In the genomic region with DNA sequence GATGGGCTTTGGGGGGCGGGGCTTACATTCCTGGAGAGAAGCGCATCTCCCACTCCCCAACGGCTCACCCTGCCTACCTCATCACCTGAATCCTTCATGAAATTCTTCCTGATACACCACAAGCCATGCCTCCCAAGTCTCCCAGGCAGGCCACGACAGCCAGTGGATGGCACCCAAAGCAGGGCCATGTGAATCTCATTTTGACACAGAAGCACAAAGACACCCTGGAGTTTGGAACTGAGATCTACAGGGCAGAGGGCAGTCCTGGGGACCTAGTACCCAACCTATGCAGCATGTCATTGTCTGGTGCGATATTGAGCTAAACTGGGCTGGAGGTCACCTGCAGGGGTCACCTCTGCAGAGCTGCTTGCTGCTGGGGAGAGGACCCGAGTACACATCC, we compare ENCODE assay signal across 27 mouse cellular contexts.
DNase-seq lines count a peak whose midpoint lies in the region; ATAC-seq and TF ChIP-seq lines count a peak whose summit lies in the region.
"Had no signal": no experiment of that assay in that cellular context is flagged by ENCODE, and none has a peak within 500 bp of the region (broad histone marks: within the 10 kb centered on the region; RNA-seq: fewer than 3 reads in every experiment).

No protein-coding gene starts in this region.

- no peaks in the 10 kb centered on the region for H3K9me3 ChIP-seq in heart, embryonic 10.5 days
- H3K9me3 ChIP-seq in heart, embryonic 15.5 days (replicated peaks), result no peaks in the 10 kb centered on the region
- H3K9me3 ChIP-seq in liver, embryonic 11.5 days (ENCODE audit: control insufficient read depth, low read length), result no peaks in the 10 kb centered on the region
- H3K9me3 ChIP-seq: limb, embryonic 13.5 days; stomach, embryonic 15.5 days had no signal

- H3K36me3 ChIP-seq in heart, embryonic 10.5 days, result no peaks in the 10 kb centered on the region
- no peaks in the 10 kb centered on the region for H3K36me3 ChIP-seq in heart, embryonic 15.5 days
- H3K36me3 ChIP-seq in liver, adult 2 months (ENCODE audit: control insufficient read depth, insufficient read depth, low read length), result no peaks in the 10 kb centered on the region
- H3K36me3 ChIP-seq in liver, embryonic 11.5 days (ENCODE audit: control insufficient read depth, insufficient read depth, low read length), result no peaks in the 10 kb centered on the region
- H3K36me3 ChIP-seq: limb, embryonic 13.5 days; stomach, embryonic 15.5 days had no signal

- no peaks in the 10 kb centered on the region for H3K27me3 ChIP-seq in heart, embryonic 10.5 days (ENCODE audit: insufficient read depth, poor library complexity, severe bottlenecking)
- H3K27me3 ChIP-seq in heart, embryonic 15.5 days, result no peaks in the 10 kb centered on the region
- H3K27me3 ChIP-seq in liver, adult 2 months (ENCODE audit: control insufficient read depth, insufficient read depth, low read length), result no peaks in the 10 kb centered on the region
- no peaks in the 10 kb centered on the region for H3K27me3 ChIP-seq in liver, embryonic 11.5 days (replicated peaks; ENCODE audit: control insufficient read depth, insufficient read depth, low read length)
- H3K27me3 ChIP-seq: limb, embryonic 13.5 days; Patski; stomach, embryonic 15.5 days had no signal

- peaks cover 59% of the 10 kb centered on the region for H3K79me2 ChIP-seq in liver, adult 2 months (ENCODE audit: control insufficient read depth, insufficient read depth, low read length)

- no peak overlapping the region for H3K9ac ChIP-seq in heart, embryonic 15.5 days
- H3K9ac ChIP-seq in liver, adult 2 months (ENCODE audit: low read depth, low read length), result peak overlapping the region; percentile 19
- H3K9ac ChIP-seq in liver, embryonic 11.5 days (ENCODE audit: low read depth, low read length), result no peak overlapping the region
- H3K9ac ChIP-seq: limb, embryonic 13.5 days; liver, embryonic 14.5 days; lung, embryonic 14.5 days; stomach, embryonic 15.5 days had no signal

- no peak overlapping the region for H3K4me2 ChIP-seq in heart, embryonic 15.5 days
- H3K4me2 ChIP-seq in liver, embryonic 11.5 days, result no peak overlapping the region
- H3K4me2 ChIP-seq: limb, embryonic 13.5 days; lung, embryonic 14.5 days; midbrain, embryonic 11.5 days; stomach, embryonic 15.5 days had no signal

- H3K4me1 ChIP-seq in heart, embryonic 10.5 days, result peaks cover 87% of the 10 kb centered on the region
- H3K4me1 ChIP-seq in heart, embryonic 15.5 days (replicated peaks), result peaks cover 86% of the 10 kb centered on the region
- peaks cover 60% of the 10 kb centered on the region for H3K4me1 ChIP-seq in liver, adult 2 months (ENCODE audit: control insufficient read depth, insufficient read depth, low read length)
- H3K4me1 ChIP-seq in liver, embryonic 11.5 days (replicated peaks; ENCODE audit: control insufficient read depth, insufficient read depth, low read length), result peaks cover 10% of the 10 kb centered on the region
- H3K4me1 ChIP-seq in brown adipose tissue, adult 24 weeks (ENCODE audit: control insufficient read depth, insufficient read depth, insufficient read length, low read length), result peaks cover 84% of the 10 kb centered on the region

- no peak for ATAC-seq in heart, embryonic 15.5 days (replicated peaks; ENCODE audit: insufficient number of reproducible peaks, insufficient read depth, low FRiP score, low read depth)
- ATAC-seq in liver, embryonic 11.5 days (replicated peaks; ENCODE audit: low FRiP score), result no peak
- ATAC-seq: forebrain, embryonic 16.5 days; hindbrain, embryonic 16.5 days; midbrain, embryonic 16.5 days; Patski had no signal

- TF ChIP-seq POLR2A in liver, adult 2 months (IDR thresholded peaks at IDR 0.05; ENCODE audit: extremely low read depth, insufficient read depth, low read length), result no peak

- intact Hi-C loops in heart, postnatal 25 days (cut with DNase I), result no loop called here

- 44% methylated on average over 6 of the region's 6 CpGs for WGBS in heart, embryonic 10.5 days
- 52% methylated on average over 6 of the region's 6 CpGs for WGBS in heart, embryonic 15.5 days
- WGBS in liver, adult 2 months, result 45% methylated on average over 6 of the region's 6 CpGs
- 60% methylated on average over 6 of the region's 6 CpGs for WGBS in liver, embryonic 11.5 days

- no peak overlapping the region for H3K4me3 ChIP-seq in heart, embryonic 10.5 days
- H3K4me3 ChIP-seq in heart, embryonic 15.5 days, result no peak overlapping the region
- H3K4me3 ChIP-seq in liver, adult 2 months (ENCODE audit: insufficient read depth, low read depth, low read length), result no peak overlapping the region
- H3K4me3 ChIP-seq in liver, embryonic 11.5 days (ENCODE audit: low read depth, low read length), result no peak overlapping the region
- H3K4me3 ChIP-seq in brown adipose tissue, adult 24 weeks (ENCODE audit: insufficient read depth, low read depth, low read length), result no peak overlapping the region
- H3K4me3 ChIP-seq: erythroblast, embryonic 14.5 days; layer of hippocampus, adult 2 months; limb, embryonic 13.5 days; stomach, embryonic 15.5 days had no signal

- no peak for TF ChIP-seq CTCF in liver, adult 2 months (IDR thresholded peaks at IDR 0.05; ENCODE audit: low read depth, low read length)

- DNase-seq in heart, embryonic 10.5 days (ENCODE audit: low spot score), result no peak
- DNase-seq in heart, postnatal 25 days (ENCODE audit: low spot score), result no peak
- DNase-seq in heart, postnatal 4 days, result no peak
- DNase-seq in liver, adult 2 months (ENCODE audit: extremely low read depth, low read depth, low spot score), result peak; percentile 84
- no peak for DNase-seq in liver, embryonic 11.5 days (ENCODE audit: low spot score)
- DNase-seq in adipocyte (ENCODE audit: low spot score), result no peak
- DNase-seq: adrenal gland, adult 2 months; adrenal gland, postnatal 36 days; cerebellum, adult 2 months; cerebellum, postnatal 14 days; gastrocnemius, postnatal 10 days; kidney, adult 18-20 months; lung, embryonic 14.5 days; lung, postnatal 36 days; right cerebral cortex, postnatal 25 days had no signal

- peak overlapping the region; percentile 77; the same call in 1 of the 2 replicates for H3K27ac ChIP-seq in heart, embryonic 10.5 days
- peak overlapping the region; percentile 76 for H3K27ac ChIP-seq in heart, embryonic 15.5 days
- H3K27ac ChIP-seq in liver, adult 2 months (replicated peaks; ENCODE audit: insufficient read depth, low read depth, low read length), result peak overlapping the region; percentile 61
- no peak overlapping the region for H3K27ac ChIP-seq in liver, embryonic 11.5 days (ENCODE audit: low read depth, low read length)
- peak overlapping the region; percentile 51 for H3K27ac ChIP-seq in brown adipose tissue, adult 24 weeks (replicated peaks; ENCODE audit: low read depth, low read length)
- H3K27ac ChIP-seq: layer of hippocampus, adult 2 months; limb, embryonic 13.5 days; liver, embryonic 14.5 days; stomach, embryonic 15.5 days had no signal
